Mouse (Mus musculus): ENCODE results near the gene Gm9817. TPM values are rescaled to one million over a fixed set of nuclear protein-coding genes. Genes with fewer than 3 reads are reported as not detected.

Gene Gm9817
- polyA plus RNA-seq, 1 experiment from 2014 or later, result not detected

GRCm38 (mm10) chr13:45099582-45100229 is 21.2 kb downstream of the Gm9817 start:
- 70% methylated on average over 10 of the region's 10 CpGs for WGBS
- no peaks in the 10 kb centered on the region for H3K9me3 ChIP-seq (ENCODE audit: control insufficient read depth, low read length)
- H3K27me3 ChIP-seq (ENCODE audit: control insufficient read depth, insufficient read depth, low read length), result no peaks in the 10 kb centered on the region
- ATAC-seq (ENCODE audit: insufficient number of reproducible peaks, low FRiP score, low TSS enrichment, low read depth) (no peak), DNase-seq (ENCODE audit: low spot score) (no peak)
- no peaks in the 10 kb centered on the region for H3K4me1 ChIP-seq (ENCODE audit: control insufficient read depth, insufficient read depth, low read length)
- no peak overlapping the region for H3K4me2 ChIP-seq (ENCODE audit: low read depth, severe bottlenecking)
- no peak overlapping the region for H3K27ac ChIP-seq (replicated peaks; ENCODE audit: low read depth, low read length)
- H3K4me3 ChIP-seq (ENCODE audit: low read depth, low read length), result no peak overlapping the region
- no peaks in the 10 kb centered on the region for H3K36me3 ChIP-seq (ENCODE audit: control insufficient read depth, insufficient read depth, low read length)
- no peak overlapping the region for H3K9ac ChIP-seq (ENCODE audit: low read length)

- 44% methylated on average over 3 of the region's 3 CpGs for WGBS
- H3K9me3 ChIP-seq (ENCODE audit: control insufficient read depth, low read length), result no peaks in the 10 kb centered on the region
- H3K4me1 ChIP-seq (ENCODE audit: control insufficient read depth, insufficient read depth, low read length), result no peaks in the 10 kb centered on the region
- no peak overlapping the region for H3K27ac ChIP-seq (replicated peaks; ENCODE audit: low read depth, low read length)
- ATAC-seq (ENCODE audit: insufficient number of reproducible peaks, low FRiP score, low TSS enrichment, low read depth) (no peak), DNase-seq (ENCODE audit: low spot score) (no peak)
- H3K4me2 ChIP-seq (ENCODE audit: low read depth, severe bottlenecking), result no peak overlapping the region
- no peaks in the 10 kb centered on the region for H3K27me3 ChIP-seq (ENCODE audit: control insufficient read depth, insufficient read depth, low read length)
- no peak overlapping the region for H3K9ac ChIP-seq (ENCODE audit: low read length)
- no peaks in the 10 kb centered on the region for H3K36me3 ChIP-seq (ENCODE audit: control insufficient read depth, insufficient read depth, low read length)
- no peak overlapping the region for H3K4me3 ChIP-seq (ENCODE audit: low read depth, low read length)
Observed at GRCm38 (mm10) chr13:45106480-45106879, 28.0 kb downstream of the Gm9817 start.

- Histone ChIP-seq H3K27me3 (ENCODE audit: control insufficient read depth, insufficient read depth, low read length) (no peaks in the 10 kb centered on the region), H3K36me3 (ENCODE audit: control insufficient read depth, insufficient read depth, low read length) (no peaks in the 10 kb centered on the region), H3K9ac (ENCODE audit: low read length) (no peak overlapping the region), H3K4me1 (ENCODE audit: control insufficient read depth, insufficient read depth, low read length) (no peaks in the 10 kb centered on the region), H3K4me2 (ENCODE audit: low read depth, severe bottlenecking) (no peak overlapping the region), H3K27ac (replicated peaks; ENCODE audit: low read depth, low read length) (no peak overlapping the region), H3K4me3 (ENCODE audit: low read depth, low read length) (no peak overlapping the region), H3K9me3 (ENCODE audit: control insufficient read depth, low read length) (no peaks in the 10 kb centered on the region)
- ATAC-seq (ENCODE audit: insufficient number of reproducible peaks, low FRiP score, low TSS enrichment, low read depth), result no peak
- DNase-seq (ENCODE audit: low spot score), result no peak
- 78% methylated on average over 7 of the region's 7 CpGs for WGBS
Observed at GRCm38 (mm10) chr13:45108851-45109390, 30.4 kb downstream of the Gm9817 start.

GRCm38 (mm10) chr13:45118375-45118774 is 39.9 kb downstream of the Gm9817 start:
- DNase-seq (ENCODE audit: low spot score) (no peak), ATAC-seq (ENCODE audit: insufficient number of reproducible peaks, low FRiP score, low TSS enrichment, low read depth) (no peak)
- no peaks in the 10 kb centered on the region for H3K27me3 ChIP-seq (ENCODE audit: control insufficient read depth, insufficient read depth, low read length)
- H3K36me3 ChIP-seq (ENCODE audit: control insufficient read depth, insufficient read depth, low read length), result no peaks in the 10 kb centered on the region
- H3K9ac ChIP-seq (ENCODE audit: low read length), result no peak overlapping the region
- H3K27ac ChIP-seq (replicated peaks; ENCODE audit: low read depth, low read length), result no peak overlapping the region
- no peak overlapping the region for H3K4me3 ChIP-seq (ENCODE audit: low read depth, low read length)
- WGBS, result 88% methylated on average over 5 of the region's 5 CpGs
- H3K4me2 ChIP-seq (ENCODE audit: low read depth, severe bottlenecking), result no peak overlapping the region
- H3K9me3 ChIP-seq (ENCODE audit: control insufficient read depth, low read length), result no peaks in the 10 kb centered on the region
- no peaks in the 10 kb centered on the region for H3K4me1 ChIP-seq (ENCODE audit: control insufficient read depth, insufficient read depth, low read length)

- Histone ChIP-seq H3K9me3 (ENCODE audit: control insufficient read depth, low read length) (no peaks in the 10 kb centered on the region), H3K4me3 (ENCODE audit: low read depth, low read length) (no peak overlapping the region), H3K27ac (replicated peaks; ENCODE audit: low read depth, low read length) (no peak overlapping the region), H3K4me1 (ENCODE audit: control insufficient read depth, insufficient read depth, low read length) (no peaks in the 10 kb centered on the region), H3K4me2 (ENCODE audit: low read depth, severe bottlenecking) (no peak overlapping the region), H3K27me3 (ENCODE audit: control insufficient read depth, insufficient read depth, low read length) (no peaks in the 10 kb centered on the region), H3K36me3 (ENCODE audit: control insufficient read depth, insufficient read depth, low read length) (no peaks in the 10 kb centered on the region), H3K9ac (ENCODE audit: low read length) (no peak overlapping the region)
- WGBS, result 72% methylated on average over 3 of the region's 3 CpGs
- ATAC-seq (ENCODE audit: insufficient number of reproducible peaks, low FRiP score, low TSS enrichment, low read depth) (no peak), DNase-seq (ENCODE audit: low spot score) (no peak)
Observed at GRCm38 (mm10) chr13:45118822-45119221, 40.3 kb downstream of the Gm9817 start.

Other genes with a start within 250 kb of the Gm9817 start
- 75.3 and 83.3 TPM in 2 replicates for gene Dtnbp1, start 76.5 kb upstream of the Gm9817 start, polyA plus RNA-seq (2014; fragmentation: Nextera tagmentation; extraction: Ambion mirVana)